Mouse (Mus musculus) embryonic fibroblast, embryonic 13.5 days (primary cell): Measurements from ENCODE around the gene Tspan14.

ENCODE experiments used
- CTCF ChIP-seq: IDR thresholded peaks from 2 replicates; pipeline ENCODE4 v1.5.1; 2011; ENCODE audit warnings: mild to moderate bottlenecking, control low read depth, low read length, moderate library complexity, borderline replicate concordance; ENCODE audit not compliant: insufficient read depth
- POLR2A ChIP-seq: IDR thresholded peaks from 2 replicates; pipeline ENCODE4 v1.6.1; 2011; ENCODE audit warnings: low read depth, mild to moderate bottlenecking, control low read depth, low read length, moderate library complexity

DNA sequence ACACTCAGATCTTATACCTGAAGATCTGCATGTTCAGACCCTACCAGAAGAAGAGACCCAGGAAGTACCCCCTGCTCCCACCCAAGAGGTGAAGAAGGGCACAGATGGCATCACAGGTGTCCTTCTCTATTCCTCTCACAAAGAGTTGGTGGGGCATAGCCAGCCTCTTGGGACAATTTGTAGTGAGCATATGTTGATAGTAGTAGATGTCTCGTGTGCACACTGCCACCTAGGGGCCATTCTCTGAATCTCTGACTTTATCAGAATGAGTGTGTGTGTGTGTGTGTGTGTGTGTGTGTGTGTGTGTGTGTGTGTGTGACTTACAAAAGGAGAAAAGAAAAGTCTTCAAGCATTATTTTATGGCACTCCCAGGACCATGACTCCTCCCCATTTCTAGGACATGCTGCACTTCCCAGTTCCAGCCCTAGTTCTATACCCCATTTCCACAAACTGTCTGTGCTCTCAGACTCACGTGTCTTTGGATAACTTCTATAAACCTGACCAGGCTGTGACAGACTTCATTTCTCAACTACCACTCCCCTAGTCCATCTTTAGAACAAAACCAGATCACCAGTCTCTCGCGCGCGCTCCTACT, 8.6 kb upstream of the Tspan14 start:
- TF ChIP-seq POLR2A (no peak), CTCF (no peak)
